Mouse (Mus musculus) olfactory bulb, adult 2 months (tissue): ENCODE measurements around the gene Vezt.

ENCODE experiments used
- CTCF ChIP-seq: fragments of 200-500 bp; IDR thresholded peaks from 2 replicates; pipeline ENCODE4 v1.5.1; 2012; ENCODE audit warnings: low read depth, mild to moderate bottlenecking, low read length, moderate library complexity; ENCODE audit not compliant: insufficient read depth
- POLR2A ChIP-seq: fragments of 200-500 bp; IDR thresholded peaks from 2 replicates; pipeline ENCODE4 v1.6.1; 2012; ENCODE audit warnings: mild to moderate bottlenecking, low read depth, low read length, moderate library complexity; ENCODE audit not compliant: insufficient read depth

- TF ChIP-seq CTCF (no peak), POLR2A (no peak)
Measured at GRCm38 (mm10) chr10:94047845-94048559, 12.4 kb upstream of the Vezt start.
